Mouse (Mus musculus) cerebellum, adult 9-11 months (tissue): ENCODE measurements around the gene Sorcs1.
A peak's percentile ranks its signal among the peaks of the same experiment; 100 is the strongest.

Experiments used
- DNase-seq: peaks from one replicate; pipeline ENCODE4 v3.0.0; 2022

The Sorcs1 gene

GRCm38 (mm10) chr19:50677903-50678896 is at the start of gene Sorcs1:
Sorcs1 (minus strand) TSS chr19:50678646.
- DNase-seq = peak; percentile 37

DNA sequence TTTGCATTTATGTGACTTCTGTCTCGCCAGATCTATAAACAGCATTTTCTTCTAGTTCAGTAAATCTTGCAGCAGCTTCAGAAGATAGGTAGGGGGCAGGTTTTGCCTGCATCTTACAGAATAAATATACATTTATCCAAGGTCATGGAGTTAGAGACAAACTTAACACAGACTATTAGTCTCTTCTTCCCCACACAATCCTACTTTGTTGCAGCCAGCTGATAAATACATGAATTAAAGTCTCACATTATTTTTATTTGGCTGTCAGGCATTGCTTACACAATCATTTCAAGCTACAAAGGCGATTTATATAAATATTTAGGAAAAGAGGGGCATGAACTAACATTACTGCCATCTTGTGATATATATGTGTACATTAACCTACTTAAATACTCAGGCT is 4.8 kb upstream of the Sorcs1 start:
- no peak for DNase-seq

DNA sequence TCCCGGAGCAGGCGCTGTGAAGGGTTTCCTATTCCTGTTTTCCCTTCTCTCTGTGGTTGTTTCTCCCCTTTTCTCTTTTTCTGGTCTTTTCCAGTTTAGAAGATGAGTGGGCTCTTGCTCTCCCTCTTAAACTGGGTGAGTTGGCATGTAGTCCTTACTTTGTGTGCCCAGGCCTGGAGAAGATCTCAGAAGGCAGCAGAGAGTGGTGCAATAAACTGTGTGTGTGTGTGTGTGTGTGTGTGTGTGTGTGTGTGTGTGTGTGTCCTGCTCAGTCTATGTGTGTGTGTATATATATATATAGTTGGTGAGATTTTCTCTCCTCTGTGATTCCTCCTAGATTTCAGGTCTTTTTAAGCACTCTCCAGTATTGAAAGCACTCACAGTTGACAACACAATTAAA is 500 bp upstream of the Sorcs1 start:
- DNase-seq = no peak

- DNase-seq = no peak
These were observed 1.6 kb downstream of the Sorcs1 start for GRCm38 (mm10) chr19:50676578-50677524.

GRCm38 (mm10) chr19:50674921-50675320 is 3.5 kb downstream of the Sorcs1 start:
- peak; percentile 11 for DNase-seq

- DNase-seq = no peak
These were observed 10.9 kb downstream of the Sorcs1 start for GRCm38 (mm10) chr19:50667516-50667915.

- no peak for DNase-seq
These were observed 14.1 kb downstream of the Sorcs1 start for GRCm38 (mm10) chr19:50664311-50664710.

DNA sequence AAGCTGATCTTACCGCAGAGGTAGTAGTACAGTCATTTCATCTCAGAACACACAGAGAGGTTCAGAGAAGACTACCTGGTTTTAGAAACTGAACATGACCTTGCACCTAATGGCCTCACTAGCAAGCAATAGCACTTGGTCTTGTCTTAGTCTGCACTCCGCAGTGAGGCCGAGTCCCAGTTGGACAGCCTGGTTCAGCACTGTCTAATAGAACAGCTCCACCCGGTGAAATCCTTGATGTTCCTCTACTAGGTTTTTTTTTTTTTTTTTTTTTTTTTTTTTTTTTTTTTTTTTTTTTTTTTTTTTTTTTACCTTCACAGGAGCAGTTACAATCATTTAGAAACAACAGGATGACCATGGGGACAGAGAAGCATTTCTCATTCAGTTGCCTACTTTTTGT is 19.3 kb downstream of the Sorcs1 start:
- DNase-seq = no peak

DNA sequence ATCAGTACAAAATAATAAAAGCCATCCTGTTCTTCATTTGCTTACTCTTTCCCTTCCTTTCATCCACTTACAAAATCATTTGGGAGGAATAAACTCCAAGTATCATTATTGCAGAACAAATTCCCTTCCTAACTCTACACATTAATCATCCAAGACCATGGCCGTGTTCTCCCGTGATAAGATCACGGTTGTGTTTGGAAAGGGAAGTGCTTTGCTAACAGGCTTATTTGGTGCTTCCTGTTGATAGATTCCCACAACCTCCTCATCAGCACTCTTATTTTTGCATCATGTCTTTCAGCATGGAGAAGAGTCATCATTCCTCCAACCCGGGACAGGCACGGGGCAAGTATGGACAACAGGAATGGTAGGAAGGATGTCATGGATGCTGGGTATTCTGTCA is 25.7 kb downstream of the Sorcs1 start:
- DNase-seq = no peak

GRCm38 (mm10) chr19:50643836-50644235 is 34.6 kb downstream of the Sorcs1 start:
- DNase-seq = no peak

DNA sequence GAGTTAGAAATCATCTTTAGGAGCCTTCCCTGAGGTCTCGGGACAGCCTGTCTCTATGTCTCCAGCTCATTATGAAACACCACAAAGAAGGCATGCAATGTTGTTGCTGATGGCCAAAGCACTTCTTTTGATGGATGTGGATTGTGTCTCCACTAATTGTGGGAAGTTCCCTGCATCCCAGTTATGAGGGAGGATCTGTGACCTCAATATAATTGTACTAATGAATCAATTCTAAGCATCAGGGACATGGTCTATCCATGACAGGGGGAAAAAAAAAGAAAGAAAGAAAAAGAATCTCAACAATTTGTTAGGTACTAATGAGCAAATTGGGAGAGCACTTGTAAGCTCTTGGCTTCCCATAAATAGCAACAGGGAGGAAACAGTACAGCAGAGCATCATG is 36.3 kb downstream of the Sorcs1 start:
- DNase-seq = no peak

GRCm38 (mm10) chr19:50640251-50641032 is 38.0 kb downstream of the Sorcs1 start:
- DNase-seq = no peak

DNA sequence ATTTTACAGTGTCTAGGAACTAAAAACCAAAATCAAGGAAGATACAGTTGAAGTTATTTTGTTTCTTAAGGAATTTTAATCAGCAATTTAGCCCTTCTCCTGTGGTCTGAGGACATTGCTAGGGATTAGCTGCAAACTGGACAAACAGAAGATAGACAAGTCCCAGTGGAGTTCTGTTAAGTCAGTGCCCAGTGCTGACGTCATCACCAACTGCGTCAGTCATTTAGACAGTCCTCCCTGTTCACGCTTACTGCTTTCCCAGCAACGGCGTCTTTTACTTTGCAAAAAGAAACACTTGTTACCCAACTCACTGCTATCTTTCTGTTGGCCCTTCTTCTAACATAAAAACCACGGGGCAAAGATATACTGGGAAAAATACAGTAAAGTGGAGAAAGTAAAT is 40.3 kb downstream of the Sorcs1 start:
- DNase-seq = no peak

DNA sequence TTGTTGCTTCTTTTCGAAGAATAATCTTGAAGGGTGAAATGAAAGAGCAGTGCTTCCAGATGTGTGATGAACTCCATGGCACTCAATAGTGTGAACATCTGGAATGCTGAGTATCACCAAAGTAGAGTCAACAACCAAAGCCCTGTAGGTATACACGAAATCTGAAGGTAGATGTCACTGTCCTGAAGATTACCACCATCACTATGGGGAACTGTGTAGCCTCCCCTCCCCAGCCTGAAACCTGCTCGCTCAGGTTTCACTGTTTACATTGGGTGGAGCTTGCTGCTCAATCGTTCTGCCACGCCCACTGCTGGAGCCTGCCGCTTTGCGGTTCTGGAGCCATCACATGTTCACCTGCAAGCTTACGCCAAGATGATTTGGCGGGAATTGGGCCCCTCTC is 64.4 kb downstream of the Sorcs1 start:
- no peak for DNase-seq

- no peak for DNase-seq
These were observed 66.8 kb downstream of the Sorcs1 start for GRCm38 (mm10) chr19:50611619-50612018.

DNA sequence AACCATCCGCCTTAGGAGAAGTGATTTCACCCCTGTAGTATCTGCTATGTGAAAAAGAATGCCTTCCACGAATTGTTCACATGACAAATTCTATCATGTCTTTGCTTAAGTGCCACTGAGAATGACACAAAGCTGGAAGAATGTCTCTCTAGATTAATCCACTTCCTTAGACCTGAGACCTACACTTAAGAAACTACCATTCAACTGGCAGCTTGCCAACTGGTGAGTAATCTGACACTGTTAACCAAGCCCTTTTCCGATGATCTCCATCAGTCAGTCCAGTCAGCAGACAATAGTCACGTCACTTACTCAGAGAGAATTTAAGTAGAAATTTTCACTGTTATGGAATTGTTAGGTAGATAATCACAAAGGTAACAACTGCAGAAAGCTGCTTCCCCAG is 74.6 kb downstream of the Sorcs1 start:
- no peak for DNase-seq

- DNase-seq = peak; percentile 4
These were observed 75.1 kb downstream of the Sorcs1 start for GRCm38 (mm10) chr19:50603380-50603779.

DNA sequence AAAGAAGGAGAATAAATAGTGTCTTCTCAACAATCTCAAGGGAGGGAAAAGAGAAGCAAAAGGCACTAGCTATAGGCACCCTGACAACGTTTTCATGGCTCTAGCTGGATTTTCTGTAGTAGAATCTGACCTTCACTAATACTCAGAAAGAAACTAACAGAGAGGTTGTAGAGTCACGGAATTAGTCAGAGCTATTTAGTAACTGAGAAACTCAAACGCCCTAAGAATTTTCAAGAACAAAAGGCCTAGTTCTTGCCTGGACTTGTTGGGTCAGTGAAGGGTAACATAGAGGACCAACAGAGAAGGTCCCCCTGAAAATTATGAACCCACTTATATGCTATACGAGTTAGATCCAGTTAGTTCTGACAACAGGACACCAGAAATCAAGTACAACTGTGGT is 81.1 kb downstream of the Sorcs1 start:
- no peak for DNase-seq

GRCm38 (mm10) chr19:50586182-50586581 is 92.3 kb downstream of the Sorcs1 start:
- DNase-seq = no peak

GRCm38 (mm10) chr19:50582952-50583351 is 95.5 kb downstream of the Sorcs1 start:
- no peak for DNase-seq

- DNase-seq = no peak
These were observed 108.7 kb downstream of the Sorcs1 start for GRCm38 (mm10) chr19:50569669-50570195.

DNA sequence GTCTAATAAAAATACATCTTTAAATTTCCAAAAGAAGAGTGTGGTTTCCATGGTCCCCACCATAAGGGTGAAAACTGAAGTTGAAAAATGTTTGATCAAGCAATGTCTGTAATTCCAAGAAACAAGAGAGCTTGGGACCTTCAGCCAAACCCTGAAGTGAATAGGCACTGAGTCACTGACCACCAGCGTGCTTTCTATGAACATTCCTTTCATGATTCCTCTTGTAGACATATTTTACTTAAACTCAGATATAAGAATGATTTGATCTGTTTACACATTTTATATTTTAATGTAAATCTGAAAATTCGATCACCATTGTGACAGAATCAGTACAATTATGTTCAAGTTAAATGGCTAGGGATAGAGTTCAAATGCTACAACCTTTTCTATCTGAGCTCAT is 112.1 kb downstream of the Sorcs1 start:
- no peak for DNase-seq
